Comparison of ENCODE assay signal across 8 mouse cellular contexts in the genomic region with DNA sequence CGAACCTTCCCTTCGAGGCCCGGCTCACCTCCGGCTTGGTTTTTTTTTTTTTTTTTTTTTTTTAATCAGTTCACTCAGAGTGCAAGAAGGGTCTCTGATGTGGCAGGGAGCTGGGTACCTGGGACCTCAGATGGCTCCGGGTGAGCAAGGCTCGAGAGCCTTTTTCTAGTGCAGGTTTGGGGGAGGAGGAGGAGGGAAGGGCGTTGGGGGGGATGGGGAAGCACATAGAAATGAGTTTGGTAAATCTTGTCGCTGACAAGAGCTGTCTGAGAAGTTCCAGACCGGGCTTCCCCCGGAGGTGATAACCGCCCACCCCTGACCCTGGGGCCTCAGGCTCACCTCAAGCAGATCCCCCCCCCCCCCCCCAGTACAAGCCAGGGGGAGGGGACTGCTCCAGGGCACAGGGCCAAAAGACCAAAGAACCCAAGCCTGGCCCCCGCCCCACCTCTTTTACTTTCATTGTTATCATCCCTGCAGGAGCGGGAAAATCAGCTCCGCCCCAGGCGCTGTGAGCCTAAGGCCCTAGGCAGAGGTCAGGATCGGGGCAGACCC. TPM values are rescaled to one million over a fixed set of nuclear protein-coding genes. Genes with fewer than 3 reads are reported as not detected.
DNase-seq lines count a peak whose midpoint lies in the region; ATAC-seq and TF ChIP-seq lines count a peak whose summit lies in the region.

Mdk (minus strand) TSS at position 138 of the 552 bp plus-strand sequence.

- H3K27ac ChIP-seq in forebrain, postnatal 0 days (ENCODE audit: low read depth, low read length), result peak within 1 kb of the TSS; percentile 17
- H3K27ac ChIP-seq in neural tube, embryonic 11.5 days (ENCODE audit: low read depth, low read length), result peak within 1 kb of the TSS; percentile 91

- H3K9ac ChIP-seq in forebrain, postnatal 0 days, result peak within 1 kb of the TSS; percentile 75
- peak within 1 kb of the TSS; percentile 99 for H3K9ac ChIP-seq in neural tube, embryonic 11.5 days (ENCODE audit: low read length)

- intact Hi-C loops in left cerebral cortex, postnatal 25 days (cut with DNase I), result no loop called here

- H3K4me2 ChIP-seq in forebrain, postnatal 0 days (ENCODE audit: low read depth), result peak within 1 kb of the TSS; percentile 80
- H3K4me2 ChIP-seq in neural tube, embryonic 11.5 days (ENCODE audit: low read depth), result peak within 1 kb of the TSS; percentile 66

- peaks cover 45% of the 10 kb centered on the region for H3K4me1 ChIP-seq in erythroblast, embryonic 14.5 days (ENCODE audit: control insufficient read depth)
- H3K4me1 ChIP-seq in forebrain, postnatal 0 days (ENCODE audit: insufficient read depth), result peaks cover 7% of the 10 kb centered on the region; the same call in 1 of the 2 replicates
- peaks cover 37% of the 10 kb centered on the region for H3K4me1 ChIP-seq in neural tube, embryonic 11.5 days (ENCODE audit: control insufficient read depth, insufficient read depth, low read length)

- peaks cover 43% of the 10 kb centered on the region for H3K27me3 ChIP-seq in erythroblast, embryonic 14.5 days (ENCODE audit: control insufficient read depth)
- no peaks in the 10 kb centered on the region for H3K27me3 ChIP-seq in forebrain, postnatal 0 days (ENCODE audit: insufficient read depth, low read length)
- no peaks in the 10 kb centered on the region for H3K27me3 ChIP-seq in neural tube, embryonic 11.5 days (ENCODE audit: control insufficient read depth, insufficient read depth, low read length)

- H3K36me3 ChIP-seq in erythroblast, embryonic 14.5 days (ENCODE audit: control insufficient read depth), result peaks cover 45% of the 10 kb centered on the region
- H3K36me3 ChIP-seq in forebrain, postnatal 0 days (ENCODE audit: insufficient read depth), result peaks cover 26% of the 10 kb centered on the region
- peaks cover 6% of the 10 kb centered on the region for H3K36me3 ChIP-seq in neural tube, embryonic 11.5 days (ENCODE audit: control insufficient read depth, insufficient read depth, low read length)

- no peak for TF ChIP-seq CTCF in forebrain, postnatal 0 days (IDR thresholded peaks at IDR 0.05; ENCODE audit: low read depth)

- H3K4me3 ChIP-seq in erythroblast, embryonic 14.5 days (replicated peaks), result peak within 1 kb of the TSS; percentile 39
- H3K4me3 ChIP-seq in forebrain, postnatal 0 days (ENCODE audit: low read depth, low read length), result peak within 1 kb of the TSS; percentile 49
- peak within 1 kb of the TSS; percentile 79 for H3K4me3 ChIP-seq in neural tube, embryonic 11.5 days (ENCODE audit: low read depth, low read length)

- no peaks in the 10 kb centered on the region for H3K9me3 ChIP-seq in erythroblast, embryonic 14.5 days (ENCODE audit: control insufficient read depth, low read length)
- no peaks in the 10 kb centered on the region for H3K9me3 ChIP-seq in forebrain, postnatal 0 days (ENCODE audit: low read length)
- H3K9me3 ChIP-seq in neural tube, embryonic 11.5 days (ENCODE audit: control insufficient read depth, low read length), result no peaks in the 10 kb centered on the region

- 10% methylated on average over 16 of the region's 16 CpGs for WGBS in forebrain, postnatal 0 days
- 1% methylated on average over 14 of the region's 16 CpGs for WGBS in neural tube, embryonic 11.5 days

- ATAC-seq in erythroblast, adult 5-6 weeks (replicated peaks; ENCODE audit: low FRiP score, poor library complexity, severe bottlenecking), result no peak
- no peak; the same call in 1 of the 2 replicates for ATAC-seq in forebrain, postnatal 0 days
- peak; percentile 16 for ATAC-seq in neural tube, embryonic 11.5 days (ENCODE audit: insufficient read depth, low FRiP score, low TSS enrichment)

- DNase-seq in right cerebral cortex, postnatal 10 days (ENCODE audit: low spot score in 2 of 2), result peak; percentile 34 to 41
- no peak for DNase-seq in right cerebral cortex, adult 2 months (ENCODE audit: low spot score in 2 of 2)
- no peak for DNase-seq in forebrain, postnatal 0 days
- peak in 1 of 2 experiments; percentile 6 for DNase-seq in left cerebral cortex, postnatal 25 days (ENCODE audit: low spot score in 2 of 2)
- DNase-seq in neural tube, embryonic 11.5 days (ENCODE audit: low spot score), result peak; percentile 72
- DNase-seq in urinary bladder, postnatal 25 days (ENCODE audit: low spot score), result no peak

RNA-seq across cellular contexts. Expression of gene Mdk, which starts in this region (rescaled TPM):
- polyA plus RNA-seq in erythroblast, embryonic 14.5 days (2012), result 1.1 and 1.8 TPM in 2 replicates
- total RNA-seq in erythroblast, adult 5-6 weeks (2015; ENCODE audit: low replicate concordance), result 1.9 TPM in 1 of 2 replicates, not detected in the other
- 0.77 TPM in 1 of 2 replicates, not detected in the other for total RNA-seq in erythroblast, adult 5-6 weeks (2017; ENCODE audit: low replicate concordance)
- total RNA-seq in forebrain, postnatal 0 days (2014; rRNA removed), result 74.2 and 75.5 TPM in 2 replicates
- 121 and 162 TPM in 2 replicates for polyA plus RNA-seq in forebrain, postnatal 0 days (2015; fragmentation: Nextera tagmentation; extraction: Ambion mirVana)
- total RNA-seq in left cerebral cortex, postnatal 25 days (2021), result 10 to 100 TPM; 18.3 to 19.6 TPM
- polyA plus RNA-seq in neural tube, embryonic 11.5 days (2014; fragmentation: Nextera tagmentation; extraction: Ambion mirVana), result 1,127 and 1,214 TPM in 2 replicates

Comparison
In these comparisons a context has a peak if more than half of its experiments do, and no peak if none do; other contexts are left out.
1. RNA of gene Mdk (total RNA-seq): 74.2 to 75.5 TPM in forebrain, postnatal 0 days and 18.3 to 19.6 TPM in left cerebral cortex, postnatal 25 days; 0.77 to 1.9 TPM in erythroblast, adult 5-6 weeks; every median in the first group is over 4 times any median in the second.
2. RNA of gene Mdk (polyA plus RNA-seq): 1,127 to 1,214 TPM in neural tube, embryonic 11.5 days and 121 to 162 TPM in forebrain, postnatal 0 days; 1.1 to 1.8 TPM in erythroblast, embryonic 14.5 days; every median in the first group is over 10 times any median in the second.
3. DNase-seq: peak in right cerebral cortex, postnatal 10 days (2 of 2) and neural tube, embryonic 11.5 days (single experiment); none in right cerebral cortex, adult 2 months (0 of 2), forebrain, postnatal 0 days (single experiment) and urinary bladder, postnatal 25 days (single experiment).
4. Peak in every context shown above with its lines, with median percentiles within 50 percentile points of each other: H3K4me3 ChIP-seq.